Mouse (Mus musculus) 3T3-L1 (cell line): Measurements from ENCODE around the gene Minos1.

Experiments
- DNase-seq: peaks from one replicate; pipeline ENCODE4 v3.0.0-alpha.2; 2015; ENCODE audit warnings: low read depth, low spot score

Minos1 gene

DNA sequence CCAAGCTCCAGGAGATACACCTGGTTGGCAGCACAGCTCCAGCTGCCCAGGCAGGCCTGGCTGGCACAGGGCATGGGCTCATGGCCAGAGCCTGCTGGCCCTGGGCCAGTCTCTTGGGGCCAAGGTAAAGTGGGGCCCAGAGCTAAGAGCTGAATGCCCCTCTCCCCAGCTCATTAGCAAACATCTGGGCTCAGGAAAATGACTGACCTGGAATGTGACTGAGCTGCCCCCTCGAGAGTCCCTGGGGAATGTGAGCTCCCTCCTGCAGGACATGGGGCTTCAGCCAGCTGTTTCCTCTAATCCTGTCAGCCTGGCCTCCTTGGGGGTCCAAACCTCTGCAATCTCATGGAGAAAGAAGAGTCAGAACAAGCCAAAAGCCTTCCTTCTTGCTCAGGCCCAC is 35.5 kb downstream of the Minos1 start:
- no peak for DNase-seq

DNA sequence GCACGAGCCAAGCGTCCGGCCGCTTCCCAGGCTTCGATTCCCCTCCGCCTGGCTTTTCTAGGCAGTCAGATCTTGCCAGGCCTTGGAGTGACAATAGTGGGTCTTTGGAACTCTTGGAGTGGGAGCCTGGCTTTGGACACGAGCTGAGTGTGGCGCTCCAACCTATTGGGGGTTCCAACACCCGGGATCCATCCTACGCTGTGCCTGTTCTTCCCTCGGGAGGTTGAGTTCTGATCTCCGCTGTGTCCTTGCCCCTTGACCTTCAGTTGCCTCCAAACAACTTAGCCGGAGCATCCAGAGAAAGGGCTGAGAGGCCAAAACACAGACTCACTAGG is 37.8 kb downstream of the Minos1 start:
- DNase-seq: no peak

DNA sequence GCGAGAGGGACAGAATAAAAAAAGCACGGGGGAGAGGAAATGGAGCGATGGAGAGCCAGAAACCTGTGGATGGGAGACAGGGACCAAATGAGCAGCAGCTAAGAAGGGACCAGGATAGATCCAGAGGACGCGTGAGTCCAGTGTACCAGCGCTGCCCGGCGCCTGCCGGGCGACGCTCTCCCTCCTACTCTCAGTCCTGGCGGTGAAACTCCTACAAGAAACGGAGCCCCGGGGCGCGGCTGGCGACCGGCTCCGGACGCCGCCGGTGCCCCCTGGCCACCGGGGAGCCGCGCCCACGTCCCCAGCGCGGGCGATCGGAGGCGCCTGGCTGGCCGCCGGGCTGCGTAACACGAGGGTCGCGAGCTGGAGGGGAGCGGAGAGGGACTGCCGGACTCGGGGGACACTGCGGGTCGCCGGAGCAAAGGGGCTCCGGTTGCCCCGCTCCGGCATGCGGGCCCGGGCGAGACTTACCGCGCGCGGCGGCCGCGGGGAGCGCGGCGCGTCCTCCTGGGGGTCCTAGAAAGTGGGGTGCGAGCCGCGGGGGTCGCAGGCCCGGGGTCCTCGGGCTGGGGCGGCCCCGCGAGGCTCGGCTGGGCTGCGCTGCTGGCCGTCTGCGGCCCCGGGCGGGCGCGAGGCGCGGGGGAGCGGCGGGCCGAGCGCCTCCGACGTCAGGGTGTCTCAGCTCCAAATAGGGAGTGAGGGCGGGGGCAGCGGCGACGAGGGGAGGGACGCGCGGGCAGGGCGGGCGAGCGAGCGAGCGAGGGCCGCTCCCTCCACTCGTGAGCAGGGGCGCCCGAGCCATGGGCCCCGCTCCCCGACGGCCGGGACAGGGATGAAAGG is 38.3 kb downstream of the Minos1 start, which contains the start of gene Nbl1:
Gene Nbl1, minus strand, starts transcription at position 638 of the 840 bp plus-strand sequence.
- DNase-seq: no peak

DNA sequence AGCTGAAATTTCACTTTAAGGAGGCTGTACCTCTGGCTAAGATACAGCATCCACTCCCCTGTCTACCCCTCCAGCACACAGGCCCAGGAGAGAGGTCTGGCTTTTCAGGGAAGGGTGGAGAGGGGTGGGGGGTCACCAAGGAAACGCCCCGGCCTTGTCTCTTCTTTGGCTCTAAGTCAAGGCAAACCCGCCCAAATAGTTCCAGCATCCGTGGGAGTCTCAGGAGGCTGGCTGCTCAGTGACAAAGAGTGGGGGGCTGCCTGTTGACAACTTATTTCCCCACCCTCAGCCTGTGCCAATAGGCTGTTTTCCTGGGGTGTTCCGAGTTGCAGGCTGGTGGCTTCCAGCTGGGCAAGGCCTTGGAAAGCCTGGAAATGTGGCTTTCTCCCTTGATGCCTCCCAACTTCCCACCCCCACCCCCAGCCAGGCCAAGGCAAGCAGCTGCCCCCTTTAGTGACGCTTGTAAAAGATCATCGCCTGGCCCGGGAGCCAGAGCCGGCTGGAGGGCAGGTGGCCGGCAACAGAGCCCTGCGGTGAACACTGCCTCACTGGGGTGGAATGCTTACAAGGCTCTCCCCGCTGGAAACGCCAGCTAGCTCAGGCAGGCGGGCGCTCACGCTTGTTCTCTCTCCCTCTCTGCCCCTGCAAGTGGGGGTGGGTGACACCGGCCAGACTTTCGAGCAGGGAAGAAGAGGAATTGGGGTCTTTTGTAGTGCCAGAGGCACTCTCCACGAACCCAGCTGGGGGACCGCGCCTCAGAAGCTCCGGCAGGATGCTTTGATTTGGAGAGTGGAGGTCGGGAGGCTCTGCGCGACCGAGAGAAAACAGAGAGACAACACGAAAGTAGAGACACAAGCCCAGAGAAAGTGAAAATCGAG is 39.2 kb downstream of the Minos1 start:
- peak; percentile 42 for DNase-seq

DNA sequence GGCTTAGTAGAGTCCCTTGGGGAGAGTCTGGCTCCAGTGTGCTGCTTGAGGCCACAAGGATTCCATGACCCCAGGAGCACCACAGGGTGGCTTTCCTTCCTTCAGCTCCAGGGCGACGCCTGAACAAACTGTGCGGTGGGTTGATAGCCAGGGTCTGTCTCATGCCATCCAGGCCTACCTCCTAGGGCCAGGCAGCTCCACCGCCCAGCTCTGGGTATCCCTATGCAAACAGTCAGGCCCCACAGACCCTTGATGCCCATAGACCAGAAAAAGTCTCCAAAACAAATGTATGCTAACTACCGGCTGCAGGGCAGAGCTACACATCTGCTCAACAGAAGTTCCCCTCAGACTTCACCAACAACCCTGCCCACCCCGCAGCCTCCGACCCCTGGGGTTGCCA is 39.8 kb downstream of the Minos1 start:
- DNase-seq: no peak

DNA sequence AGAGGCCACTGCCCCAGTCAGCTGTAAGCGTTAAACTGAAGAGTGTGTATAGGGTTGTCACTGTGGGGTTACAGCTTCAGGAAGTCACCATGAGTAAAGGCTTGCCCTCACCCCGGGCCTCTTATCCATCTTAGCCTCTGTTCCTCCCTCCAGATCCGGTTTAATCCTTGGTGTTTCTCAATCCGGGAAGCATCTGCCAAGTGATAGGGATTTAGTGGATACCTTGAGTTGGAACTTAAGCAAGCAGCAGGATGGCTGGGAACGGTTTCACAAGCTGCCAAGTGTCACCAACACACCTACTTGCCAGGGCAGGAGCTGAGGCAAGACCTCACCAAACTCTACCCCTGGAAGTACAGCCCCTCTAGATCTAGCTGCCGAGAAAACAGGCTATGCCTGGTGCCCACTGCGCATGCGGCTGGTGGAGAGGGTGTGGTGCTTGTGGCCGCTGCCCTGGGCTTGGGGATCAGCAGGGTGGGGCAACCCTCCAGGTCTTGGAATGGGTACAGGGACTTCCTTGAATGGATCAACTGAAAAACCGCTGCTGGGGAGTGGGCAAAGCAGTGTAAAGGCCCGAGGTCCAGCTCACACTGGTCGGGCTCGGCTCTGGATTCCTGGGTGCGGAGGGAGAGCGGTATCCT is 40.5 kb downstream of the Minos1 start:
- no peak for DNase-seq

DNA sequence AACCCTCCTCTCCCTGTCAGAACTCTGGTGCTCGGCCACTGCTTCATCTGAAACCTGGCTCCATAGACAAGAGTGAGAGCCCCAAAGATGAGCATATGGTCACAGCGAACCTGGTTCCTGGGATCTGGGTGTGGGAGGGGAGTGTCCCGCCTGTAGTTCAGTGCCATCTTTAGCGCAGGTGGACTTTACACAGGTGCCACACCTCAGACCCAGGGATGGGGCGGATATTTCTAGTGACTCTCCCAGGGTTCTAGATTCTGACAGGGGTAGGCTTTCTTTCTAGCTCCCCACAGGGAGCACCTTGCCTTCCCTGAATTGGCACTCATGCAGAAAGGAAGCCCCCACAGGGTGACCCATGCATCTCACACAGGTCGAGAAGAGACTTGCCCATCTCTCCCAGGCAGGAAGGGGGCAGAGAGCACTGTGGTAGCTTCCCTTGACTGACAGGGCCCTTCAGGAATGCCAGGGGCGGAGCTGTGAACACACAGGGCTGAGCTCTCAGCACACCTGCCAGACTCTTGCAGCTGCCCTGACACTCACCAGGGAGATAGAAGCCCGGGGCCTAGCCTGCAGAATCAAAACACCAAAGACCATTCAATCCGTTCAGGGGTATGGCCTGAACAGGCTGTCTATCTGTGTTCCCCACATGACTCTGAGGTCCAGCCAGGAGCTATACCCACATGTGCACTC is 41.8 kb downstream of the Minos1 start:
- DNase-seq: peak; percentile 26

DNA sequence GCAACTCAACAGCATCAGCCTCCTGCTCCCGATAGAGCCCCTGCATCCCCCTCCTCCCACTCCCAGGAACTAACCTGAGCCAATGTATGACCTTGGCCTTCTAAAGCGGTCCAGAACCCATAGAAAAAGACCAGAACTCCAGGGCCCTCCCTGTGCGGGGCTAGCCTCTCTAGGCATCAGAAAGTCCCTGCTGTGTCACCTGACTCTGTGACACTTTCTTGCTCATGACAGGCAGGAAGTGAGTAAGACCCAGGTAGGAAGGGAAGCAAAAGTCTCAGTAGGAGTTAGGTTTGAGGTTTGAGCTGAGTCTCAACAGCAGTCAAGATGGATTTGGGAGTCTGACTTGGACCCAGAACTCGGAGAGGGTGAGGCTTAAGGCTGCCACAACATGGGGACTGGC is 43.9 kb downstream of the Minos1 start:
- peak; percentile 18 for DNase-seq

DNA sequence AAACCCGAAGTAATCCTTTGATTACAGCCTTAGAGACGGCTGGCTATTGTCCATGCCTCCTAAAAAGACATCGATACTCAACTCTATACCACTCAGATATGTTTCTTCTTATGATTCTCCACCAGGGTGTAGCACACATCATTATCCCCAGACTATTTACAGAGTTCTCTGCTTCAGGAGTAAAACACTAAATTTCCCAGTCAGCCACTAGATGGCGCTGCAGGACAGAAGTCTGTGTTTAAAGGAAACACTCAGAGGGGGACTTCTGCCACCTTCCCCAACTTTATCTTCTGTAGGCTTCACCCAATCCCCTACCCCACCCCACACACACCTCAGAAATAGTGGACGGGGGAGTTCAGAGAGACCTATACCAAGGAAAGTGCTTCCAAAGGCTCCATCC is 44.9 kb downstream of the Minos1 start:
- DNase-seq: peak; percentile 94

DNA sequence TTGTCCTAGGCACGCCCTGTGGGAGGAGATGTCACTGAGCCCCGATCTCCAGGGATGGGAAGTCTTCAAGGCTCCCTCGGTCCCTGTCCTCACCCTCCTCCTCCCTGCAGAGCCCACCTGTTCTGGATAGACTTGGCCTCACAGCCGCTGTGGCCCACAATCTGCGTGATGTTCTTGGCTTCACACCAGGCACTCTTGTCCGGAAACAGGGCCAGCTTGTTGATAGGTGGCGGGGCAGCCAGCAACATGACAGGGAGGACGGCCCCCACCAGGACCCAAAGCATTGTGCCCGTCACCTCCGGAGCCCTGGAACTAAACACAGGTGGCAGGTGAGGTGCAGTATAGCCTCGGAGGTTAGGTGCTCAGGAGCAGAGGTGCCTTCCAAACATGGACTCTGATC is 45.6 kb downstream of the Minos1 start:
- DNase-seq: no peak

DNA sequence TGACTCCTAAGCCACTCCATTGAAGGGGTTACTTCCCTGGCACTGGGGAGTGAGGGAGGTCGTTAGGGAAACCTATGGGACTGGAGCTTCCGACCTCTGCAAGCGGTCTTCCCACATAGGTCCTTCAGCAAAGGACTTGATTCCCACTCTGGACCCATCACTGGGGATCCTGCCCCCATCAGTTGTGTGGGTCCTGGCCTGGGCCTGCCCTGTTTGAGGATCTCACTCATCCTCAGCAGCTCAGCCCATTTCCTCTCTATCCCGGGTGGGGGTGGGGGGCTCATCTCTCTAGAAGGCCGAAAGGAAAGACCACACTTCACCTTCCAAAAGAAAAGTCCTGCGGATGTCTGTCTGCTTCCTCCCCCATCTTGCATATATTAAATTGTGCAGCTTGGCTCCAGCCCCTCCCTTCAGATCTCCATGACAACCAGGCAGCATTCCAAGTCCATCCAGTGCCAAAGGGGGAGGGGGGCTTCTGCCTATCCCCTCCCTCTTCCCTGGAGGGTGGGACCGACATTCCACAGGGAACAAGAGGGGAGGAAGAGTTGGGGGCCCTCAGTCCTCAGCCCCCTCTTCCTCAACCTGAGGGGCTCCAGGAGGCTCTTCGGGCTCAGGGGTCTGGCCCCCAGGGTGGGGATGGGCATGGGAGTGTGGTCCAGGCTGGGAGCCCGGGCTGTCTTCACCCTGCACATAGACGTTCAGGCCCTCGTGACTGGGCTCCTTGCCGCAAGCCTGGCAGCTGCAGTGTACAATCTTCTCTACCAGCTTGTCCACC is 47.9 kb downstream of the Minos1 start:
- DNase-seq: no peak

DNA sequence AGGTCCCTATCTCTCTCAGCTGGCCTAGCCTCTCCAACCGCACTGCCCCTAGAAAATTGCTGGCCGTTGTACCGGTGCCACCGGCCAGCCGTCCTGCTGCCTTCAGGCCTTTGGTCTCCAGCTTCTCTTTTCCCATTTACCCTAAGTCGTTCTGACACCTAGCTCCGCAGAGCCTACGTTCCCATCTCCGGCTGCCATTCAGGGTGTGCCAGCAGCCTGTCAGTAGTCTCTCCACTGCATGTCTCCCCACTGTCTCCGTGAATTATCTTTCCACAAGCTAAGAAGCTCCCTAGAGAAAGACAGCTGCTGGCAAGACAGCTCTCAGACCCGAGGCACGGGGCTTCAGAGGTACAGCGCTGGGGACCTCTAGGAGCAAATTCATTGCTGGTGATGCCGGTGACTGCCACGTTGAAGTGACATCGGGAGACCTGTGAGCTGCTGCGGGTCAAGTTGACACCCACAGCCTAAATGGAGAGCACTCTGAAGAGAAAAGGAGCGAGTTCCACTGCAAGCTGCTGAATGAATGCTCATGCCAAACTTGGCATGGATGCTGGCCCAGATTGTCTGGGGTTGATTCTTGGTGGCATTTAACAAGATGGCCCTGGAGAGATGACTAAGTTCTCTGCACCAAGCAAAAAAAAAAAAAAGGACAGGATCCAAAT is 49.5 kb downstream of the Minos1 start:
- DNase-seq: no peak

DNA sequence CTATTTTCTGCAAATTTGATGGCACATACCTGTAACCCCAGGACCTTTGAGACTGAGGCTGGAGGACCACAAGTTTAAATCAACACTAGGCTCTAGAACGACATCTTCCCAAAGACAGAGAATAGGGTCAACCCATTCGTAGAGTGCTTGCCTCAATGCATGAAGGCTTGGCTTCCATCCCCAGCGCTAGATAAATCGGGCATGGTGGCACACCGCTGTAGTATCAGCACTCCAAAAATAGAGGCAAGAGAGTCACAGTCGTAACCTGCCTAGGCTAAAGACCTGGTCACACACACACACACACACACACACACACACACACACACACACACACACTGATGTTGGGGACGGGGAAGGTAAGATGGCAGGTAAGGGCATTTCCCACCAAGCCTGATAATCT is 50.7 kb downstream of the Minos1 start:
- no peak for DNase-seq

DNA sequence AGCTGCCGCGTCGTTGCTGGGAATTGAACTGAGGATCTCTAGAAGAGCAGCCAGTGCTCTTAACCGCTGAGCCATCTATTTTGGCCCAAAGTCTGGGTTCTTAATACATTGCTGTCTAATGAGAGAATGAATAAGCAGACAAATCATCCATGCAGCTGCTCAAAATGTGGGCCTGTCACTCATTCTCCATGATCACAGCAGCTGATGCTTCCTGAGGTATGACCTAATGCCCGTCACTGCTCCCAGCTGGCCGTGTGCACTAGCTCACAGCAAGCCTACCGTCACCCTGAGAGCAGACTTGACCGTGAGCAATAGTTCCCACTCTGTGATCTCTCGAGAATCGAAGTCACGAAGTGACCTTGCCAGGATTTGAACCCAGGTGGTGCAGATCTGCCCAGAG is 51.5 kb downstream of the Minos1 start:
- no peak for DNase-seq

DNA sequence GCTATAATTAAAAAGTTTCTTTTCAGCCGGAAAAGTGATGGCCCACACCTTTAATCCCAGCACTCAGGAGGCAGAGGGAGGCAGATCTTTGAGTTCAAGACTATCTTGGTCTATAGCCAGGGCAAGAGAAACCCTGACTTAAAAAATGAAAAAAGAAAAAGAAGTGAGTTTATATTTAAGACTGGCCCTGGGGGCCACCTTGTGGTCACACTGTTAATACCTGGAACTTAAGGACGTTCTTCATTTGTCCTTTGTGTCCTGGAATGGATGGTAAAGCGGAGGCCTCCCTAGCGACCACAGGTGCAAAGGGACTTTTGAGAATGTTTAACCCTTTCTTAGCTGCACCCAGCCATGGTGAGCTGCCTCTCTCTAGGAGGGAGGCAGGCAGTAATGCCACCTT is 52.2 kb downstream of the Minos1 start:
- peak; percentile 60 for DNase-seq

DNA sequence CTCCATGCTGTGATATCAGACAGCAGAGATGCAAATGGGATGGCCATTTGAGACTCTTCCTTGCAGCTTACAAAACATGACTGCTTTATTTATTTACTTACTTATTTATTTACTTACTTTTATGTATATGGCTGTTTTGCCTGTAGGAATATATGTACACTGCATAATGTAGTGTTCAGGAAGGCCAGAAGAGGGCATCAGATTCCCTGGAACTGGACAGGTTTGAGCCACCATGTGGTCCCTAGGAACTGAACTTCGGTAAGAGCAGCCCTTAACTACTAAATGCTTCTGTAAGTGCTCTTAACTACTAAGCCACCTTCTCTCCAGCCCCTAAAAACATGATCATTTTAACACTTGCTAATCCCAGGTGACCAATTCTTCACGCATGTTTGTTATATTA is 52.6 kb downstream of the Minos1 start:
- peak; percentile 71 for DNase-seq

DNA sequence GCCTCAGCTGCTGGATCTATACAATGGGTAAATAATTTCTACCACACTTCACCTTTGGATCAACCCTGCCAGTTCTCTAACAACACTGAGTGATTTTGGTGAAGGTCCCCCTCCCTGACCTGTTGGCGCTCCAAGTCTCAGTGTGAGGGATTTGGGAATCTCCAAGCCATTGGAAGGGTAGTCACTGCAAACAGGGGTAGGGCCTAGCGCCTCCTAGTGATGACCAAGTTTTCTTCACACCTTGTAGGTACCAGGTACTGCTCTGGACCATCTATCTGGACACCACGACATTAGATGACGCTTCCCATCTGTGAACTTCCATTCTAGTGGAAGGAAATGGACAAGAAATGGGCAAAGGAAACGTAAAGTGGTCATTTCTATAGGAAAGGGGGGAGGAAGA is 55.0 kb downstream of the Minos1 start:
- no peak for DNase-seq

DNA sequence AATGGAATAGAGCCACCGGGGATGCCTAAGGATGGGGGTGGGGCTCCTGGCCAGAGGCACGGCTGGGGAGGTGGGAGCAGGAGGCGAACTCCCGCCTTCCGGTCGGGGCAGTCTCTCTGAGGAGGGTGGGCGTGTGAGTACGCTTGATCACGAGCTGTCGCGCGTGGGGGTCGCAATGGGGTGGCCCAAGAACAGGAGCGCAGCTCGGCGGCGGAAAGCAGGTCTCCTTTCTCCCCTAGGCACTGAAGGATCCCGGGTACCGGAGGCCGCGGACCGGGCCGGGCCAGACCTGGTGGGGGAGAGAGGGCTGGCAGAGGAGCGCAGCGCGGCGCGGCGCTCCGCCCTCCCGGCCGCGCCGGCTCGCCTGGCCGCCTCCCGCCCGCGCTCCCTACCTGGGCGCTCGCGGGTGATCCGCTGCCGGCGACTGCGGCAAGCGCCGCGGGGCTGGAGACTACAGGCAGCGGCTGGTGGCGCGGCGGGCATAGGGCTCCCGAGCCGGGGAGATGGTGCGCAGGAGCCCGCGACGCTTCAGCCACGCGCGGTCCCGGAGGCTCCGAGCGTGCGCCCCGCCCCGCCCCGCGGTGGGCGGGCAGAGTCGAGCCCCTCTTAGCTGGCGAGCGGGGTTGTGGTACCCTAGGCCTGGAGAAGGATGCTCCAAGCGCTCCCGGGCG is 55.7 kb downstream of the Minos1 start, which contains the start of gene Htr6:
Gene Htr6, minus strand, starts transcription at position 530 of the 671 bp plus-strand sequence.
- DNase-seq: no peak

DNA sequence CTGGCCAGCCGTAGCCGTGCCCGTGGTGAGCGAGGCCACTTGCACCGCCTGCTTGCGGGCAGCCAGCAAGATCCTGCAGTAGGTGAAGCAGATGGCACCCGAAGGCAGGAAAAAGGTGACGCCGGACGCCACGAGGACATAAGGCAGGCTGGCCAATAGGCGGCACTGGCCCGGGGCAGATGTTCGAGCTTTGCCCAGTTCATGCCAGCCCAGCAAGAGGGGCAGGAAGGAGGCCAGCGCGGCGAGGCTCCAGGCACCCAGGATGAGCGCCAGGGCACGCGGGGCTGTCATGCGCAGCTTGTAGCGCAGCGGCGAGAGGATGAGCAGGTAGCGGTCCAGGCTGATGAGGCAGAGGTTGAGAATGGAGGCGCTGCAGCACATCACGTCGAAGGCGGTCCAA is 56.9 kb downstream of the Minos1 start:
- DNase-seq: no peak

DNA sequence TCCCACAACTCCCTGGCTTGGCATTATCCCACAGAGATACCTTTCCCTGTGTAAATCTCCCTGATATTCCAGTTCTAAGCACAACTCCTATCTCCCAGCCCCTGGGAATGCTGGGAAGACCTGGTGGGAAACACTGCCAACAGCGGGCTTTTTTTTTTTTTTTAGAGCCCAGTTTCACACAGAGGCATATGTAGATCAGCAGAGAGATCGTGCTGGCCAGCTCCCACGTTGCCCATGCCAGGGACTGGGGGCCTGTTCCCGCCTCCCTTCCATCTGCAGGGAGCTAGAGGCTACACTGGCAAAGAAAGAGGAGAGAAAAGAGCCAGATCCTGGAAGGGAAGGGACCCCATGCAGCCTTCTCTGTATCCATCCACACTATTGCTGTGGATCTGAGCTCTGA is 62.6 kb downstream of the Minos1 start:
- DNase-seq: no peak
